Mouse (Mus musculus): Measurements from ENCODE around the gene Dhrs9.
"Not testable (repeated sequence)": the region's sequence is repeated elsewhere in the genome, so short reads cannot be mapped to it uniquely, and the experiment has no call there.

The Dhrs9 gene

GRCm38 (mm10) chr2:69380281-69380680 is at the start of gene Dhrs9:
Gene Dhrs9, plus strand, starts transcription at chr2:69380445.
- DNase-seq (ENCODE audit: low read depth) = peak; percentile 68

GRCm38 (mm10) chr2:69331523-69331922 is 48.7 kb upstream of the Dhrs9 start:
- DNase-seq (ENCODE audit: low read depth) = not testable (repeated sequence)

- no peak for DNase-seq (ENCODE audit: low read depth)
Measured at GRCm38 (mm10) chr2:69341506-69341905, 38.7 kb upstream of the Dhrs9 start.

GRCm38 (mm10) chr2:69342496-69343221 is 37.6 kb upstream of the Dhrs9 start, which contains the start of gene Abcb11:
Gene Abcb11, minus strand, starts transcription at chr2:69342616.
- DNase-seq (ENCODE audit: low read depth) = no peak

- DNase-seq (ENCODE audit: low read depth) = not testable (repeated sequence)
Measured at GRCm38 (mm10) chr2:69355402-69355801, 24.8 kb upstream of the Dhrs9 start.

GRCm38 (mm10) chr2:69364831-69365230 is 15.4 kb upstream of the Dhrs9 start:
- no peak for DNase-seq (ENCODE audit: low read depth)

GRCm38 (mm10) chr2:69365275-69365674 is 15.0 kb upstream of the Dhrs9 start:
- no peak for DNase-seq (ENCODE audit: low read depth)

- DNase-seq (ENCODE audit: low read depth) = no peak
Measured at GRCm38 (mm10) chr2:69376780-69377179, 3.5 kb upstream of the Dhrs9 start.

GRCm38 (mm10) chr2:69379801-69380200 is 444 bp upstream of the Dhrs9 start:
- DNase-seq (ENCODE audit: low read depth) = no peak

- DNase-seq (ENCODE audit: low read depth) = no peak
Measured at GRCm38 (mm10) chr2:69381740-69382139, 1.5 kb downstream of the Dhrs9 start.

GRCm38 (mm10) chr2:69382838-69383237 is 2.6 kb downstream of the Dhrs9 start:
- DNase-seq (ENCODE audit: low read depth) = no peak

GRCm38 (mm10) chr2:69386118-69386871 is 6.0 kb downstream of the Dhrs9 start:
- no peak for DNase-seq (ENCODE audit: low read depth)

- DNase-seq (ENCODE audit: low read depth) = no peak
Measured at GRCm38 (mm10) chr2:69393947-69394346, 13.7 kb downstream of the Dhrs9 start.

GRCm38 (mm10) chr2:69395597-69396248 is 15.5 kb downstream of the Dhrs9 start:
- DNase-seq (ENCODE audit: low read depth) = no peak

GRCm38 (mm10) chr2:69396760-69397435 is 16.7 kb downstream of the Dhrs9 start:
- no peak for DNase-seq (ENCODE audit: low read depth)

GRCm38 (mm10) chr2:69400866-69401604 is 20.8 kb downstream of the Dhrs9 start:
- DNase-seq (ENCODE audit: low read depth) = no peak

- DNase-seq (ENCODE audit: low read depth) = no peak
Measured at GRCm38 (mm10) chr2:69401891-69402290, 21.6 kb downstream of the Dhrs9 start.

GRCm38 (mm10) chr2:69402309-69402708 is 22.1 kb downstream of the Dhrs9 start:
- no peak for DNase-seq (ENCODE audit: low read depth)

- no peak for DNase-seq (ENCODE audit: low read depth)
Measured at GRCm38 (mm10) chr2:69405692-69406091, 25.4 kb downstream of the Dhrs9 start.

- DNase-seq (ENCODE audit: low read depth) = no peak
Measured at GRCm38 (mm10) chr2:69414539-69414938, 34.3 kb downstream of the Dhrs9 start.

GRCm38 (mm10) chr2:69415070-69415469 is 34.8 kb downstream of the Dhrs9 start:
- no peak for DNase-seq (ENCODE audit: low read depth)
